9 mouse cellular contexts compared by ENCODE assay signal in the genomic region with DNA sequence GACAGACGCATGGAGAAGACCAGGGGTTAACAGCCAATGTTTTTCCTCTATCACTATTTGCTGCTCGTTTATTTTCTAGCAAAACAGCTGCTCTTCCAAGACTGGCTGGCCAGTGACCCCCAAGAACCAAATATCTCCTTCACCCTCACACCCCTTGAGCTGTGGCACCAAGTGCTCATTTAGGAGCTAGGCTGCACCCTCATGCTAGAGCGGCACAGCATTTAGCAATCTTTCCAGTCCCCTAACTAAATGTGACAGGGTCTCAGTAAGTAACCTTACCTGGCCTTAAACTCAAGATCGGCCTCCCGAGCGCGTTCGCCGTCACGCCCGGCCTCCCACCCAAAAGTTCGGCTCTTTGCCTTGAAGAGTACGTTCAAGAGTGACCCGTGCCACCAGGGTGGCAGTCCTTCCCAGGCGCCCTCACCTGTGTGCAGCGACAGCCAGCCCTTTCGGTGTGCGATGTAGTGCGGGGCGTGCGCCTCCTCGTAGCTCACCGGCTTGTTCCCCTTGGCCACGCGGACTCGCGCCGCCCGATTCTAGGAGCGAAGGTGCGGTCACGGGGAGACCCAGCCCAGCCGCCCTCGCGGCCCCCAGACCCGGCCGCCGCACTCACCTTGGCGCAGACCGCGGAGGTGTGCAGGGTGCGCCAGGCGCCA. TPM values are rescaled to one million over a fixed set of nuclear protein-coding genes. Genes with fewer than 3 reads are reported as not detected.
DNase-seq lines count a peak whose midpoint lies in the region; ATAC-seq and TF ChIP-seq lines count a peak whose summit lies in the region.
"Had no signal": no experiment of that assay in that cellular context is flagged by ENCODE, and none has a peak within 500 bp of the region (broad histone marks: within the 10 kb centered on the region; RNA-seq: fewer than 3 reads in every experiment).

No protein-coding gene starts in this region.

- no peak for TF ChIP-seq POLR2A in cerebellum, adult 2 months (IDR thresholded peaks at IDR 0.05; ENCODE audit: borderline replicate concordance, insufficient read depth, low read length)

- no peak for TF ChIP-seq CTCF in cerebellum, adult 2 months (IDR thresholded peaks at IDR 0.05; ENCODE audit: borderline replicate concordance, insufficient read depth, low read depth, low read length)
- no peak for TF ChIP-seq CTCF in kidney, postnatal 0 days (IDR thresholded peaks at IDR 0.05; ENCODE audit: low read depth)

- under 1% methylated on average over 43 of the region's 43 CpGs for WGBS in cerebellum, adult 2 months
- WGBS in kidney, postnatal 0 days, result under 1% methylated on average over 42 of the region's 43 CpGs
- under 1% methylated on average over 43 of the region's 43 CpGs for WGBS in stomach, embryonic 16.5 days

- H3K27ac ChIP-seq in cerebellum, adult 2 months (ENCODE audit: insufficient read depth, low read length), result no peak overlapping the region; the same call in 1 of the 2 replicates
- H3K27ac ChIP-seq in kidney, postnatal 0 days, result peak overlapping the region; percentile 87
- peak overlapping the region; percentile 68 for H3K27ac ChIP-seq in stomach, embryonic 16.5 days (ENCODE audit: low read length)

- H3K4me3 ChIP-seq in cerebellum, adult 2 months (replicated peaks; ENCODE audit: insufficient read depth, low read depth, low read length), result peak overlapping the region; percentile 78
- H3K4me3 ChIP-seq in kidney, postnatal 0 days (replicated peaks; ENCODE audit: low read depth, low read length), result peak overlapping the region; percentile 97
- peak overlapping the region; percentile 97 for H3K4me3 ChIP-seq in stomach, embryonic 16.5 days (replicated peaks; ENCODE audit: low read length)

- H3K36me3 ChIP-seq in kidney, postnatal 0 days (ENCODE audit: insufficient read depth, low read length), result 0 out of 2 replicates have a peak, but pooled peaks cover 2% of the 10 kb centered on the region
- no peaks in the 10 kb centered on the region for H3K36me3 ChIP-seq in stomach, embryonic 16.5 days (ENCODE audit: control insufficient read depth, insufficient read depth, low read length)

- H3K4me1 ChIP-seq in cerebellum, adult 2 months (ENCODE audit: control insufficient read depth, insufficient read depth, low read length), result peaks cover 9% of the 10 kb centered on the region; the same call in 1 of the 2 replicates
- 0 out of 2 replicates have a peak, but pooled peaks cover 4% of the 10 kb centered on the region for H3K4me1 ChIP-seq in kidney, postnatal 0 days (replicated peaks; ENCODE audit: insufficient read depth, low read length)
- H3K4me1 ChIP-seq in stomach, embryonic 16.5 days (ENCODE audit: control insufficient read depth, insufficient read depth, low read length), result peaks cover 14% of the 10 kb centered on the region

- H3K27me3 ChIP-seq in cerebellum, adult 2 months (ENCODE audit: control insufficient read depth, insufficient read depth, low read length), result no peaks in the 10 kb centered on the region
- H3K27me3 ChIP-seq in kidney, postnatal 0 days (ENCODE audit: insufficient read depth, low read length), result no peaks in the 10 kb centered on the region
- H3K27me3 ChIP-seq in stomach, embryonic 16.5 days (ENCODE audit: control insufficient read depth, insufficient read depth, low read length), result no peaks in the 10 kb centered on the region
- H3K27me3 ChIP-seq: Patski had no signal

- peak overlapping the region; percentile 89 for H3K4me2 ChIP-seq in kidney, postnatal 0 days (ENCODE audit: low read length)
- H3K4me2 ChIP-seq in stomach, embryonic 16.5 days (ENCODE audit: low read depth, low read length), result peak overlapping the region; percentile 84

- ATAC-seq in erythroid progenitor cell, adult 5-6 weeks (replicated peaks; ENCODE audit: low FRiP score, poor library complexity, severe bottlenecking), result peak; percentile 67
- peak; percentile 72 for ATAC-seq in kidney, postnatal 0 days (replicated peaks; ENCODE audit: low FRiP score, low read depth)
- peak; percentile 50 for ATAC-seq in megakaryocyte-erythroid progenitor cell, adult 5-6 weeks (replicated peaks; ENCODE audit: low FRiP score, low TSS enrichment, poor library complexity, severe bottlenecking)
- ATAC-seq in stomach, embryonic 16.5 days (ENCODE audit: insufficient read depth, low FRiP score), result peak; percentile 61; the same call in 1 of the 2 replicates

- no peak for DNase-seq in cerebellum, adult 2 months
- no peak for DNase-seq in cerebellum, adult 9-11 months
- peak; percentile 9 for DNase-seq in retina, adult 2 months (ENCODE audit: low read depth, low spot score)
- DNase-seq in retina, postnatal 1 day, result no peak
- no peak for DNase-seq in kidney, postnatal 0 days (ENCODE audit: low spot score)

- no peaks in the 10 kb centered on the region for H3K9me3 ChIP-seq in kidney, postnatal 0 days (replicated peaks; ENCODE audit: low read length)
- H3K9me3 ChIP-seq in stomach, embryonic 16.5 days (replicated peaks; ENCODE audit: control insufficient read depth, low read length), result no peaks in the 10 kb centered on the region

- H3K9ac ChIP-seq in kidney, postnatal 0 days (ENCODE audit: low read depth, low read length), result peak overlapping the region; percentile 94
- peak overlapping the region; percentile 96 for H3K9ac ChIP-seq in stomach, embryonic 16.5 days (ENCODE audit: low read length)

RNA-seq across cellular contexts. Expression of a gene that starts 8.5 kb away (rescaled TPM):
- 122 and 124 TPM in 2 replicates for polyA plus RNA-seq in cerebellum, adult 2 months (2012; rRNA removed)
- total RNA-seq in erythroid progenitor cell, adult 5-6 weeks (2015; ENCODE audit: low replicate concordance), result 37.5 and 45.3 TPM in 2 replicates
- total RNA-seq in erythroid progenitor cell, adult 5-6 weeks (2017; ENCODE audit: low replicate concordance), result 6.3 and 21.7 TPM in 2 replicates
- polyA plus RNA-seq in kidney, postnatal 0 days (2015; fragmentation: Nextera tagmentation; extraction: Ambion mirVana), result 256 and 279 TPM in 2 replicates
- 128 and 195 TPM in 2 replicates for total RNA-seq in megakaryocyte-erythroid progenitor cell, adult 5-6 weeks (2014; fragmentation: Nextera tagmentation)
- 72.1 and 95.9 TPM in 2 replicates for total RNA-seq in megakaryocyte-erythroid progenitor cell, adult 5-6 weeks (2017)
- polyA plus RNA-seq in stomach, embryonic 16.5 days (2015; fragmentation: Nextera tagmentation; extraction: Ambion mirVana), result 191 and 192 TPM in 2 replicates

RNA-seq across cellular contexts. Expression of a gene that starts 55.2 kb away (rescaled TPM):
- 36.4 and 37.9 TPM in 2 replicates for polyA plus RNA-seq in cerebellum, adult 2 months (2012; rRNA removed)
- 5.4 TPM in 2 replicates for total RNA-seq in erythroid progenitor cell, adult 5-6 weeks (2015; ENCODE audit: low replicate concordance)
- 4.9 and 15.3 TPM in 2 replicates for total RNA-seq in erythroid progenitor cell, adult 5-6 weeks (2017; ENCODE audit: low replicate concordance)
- polyA plus RNA-seq in kidney, postnatal 0 days (2015; fragmentation: Nextera tagmentation; extraction: Ambion mirVana), result 22.8 and 23.0 TPM in 2 replicates
- total RNA-seq in megakaryocyte-erythroid progenitor cell, adult 5-6 weeks (2014; fragmentation: Nextera tagmentation), result 6.8 and 12.1 TPM in 2 replicates
- 5.9 and 7.8 TPM in 2 replicates for total RNA-seq in megakaryocyte-erythroid progenitor cell, adult 5-6 weeks (2017)
- polyA plus RNA-seq in stomach, embryonic 16.5 days (2015; fragmentation: Nextera tagmentation; extraction: Ambion mirVana), result 24.9 and 25.3 TPM in 2 replicates
